ENCODE assay signal across 10 mouse cellular contexts in the genomic region with DNA sequence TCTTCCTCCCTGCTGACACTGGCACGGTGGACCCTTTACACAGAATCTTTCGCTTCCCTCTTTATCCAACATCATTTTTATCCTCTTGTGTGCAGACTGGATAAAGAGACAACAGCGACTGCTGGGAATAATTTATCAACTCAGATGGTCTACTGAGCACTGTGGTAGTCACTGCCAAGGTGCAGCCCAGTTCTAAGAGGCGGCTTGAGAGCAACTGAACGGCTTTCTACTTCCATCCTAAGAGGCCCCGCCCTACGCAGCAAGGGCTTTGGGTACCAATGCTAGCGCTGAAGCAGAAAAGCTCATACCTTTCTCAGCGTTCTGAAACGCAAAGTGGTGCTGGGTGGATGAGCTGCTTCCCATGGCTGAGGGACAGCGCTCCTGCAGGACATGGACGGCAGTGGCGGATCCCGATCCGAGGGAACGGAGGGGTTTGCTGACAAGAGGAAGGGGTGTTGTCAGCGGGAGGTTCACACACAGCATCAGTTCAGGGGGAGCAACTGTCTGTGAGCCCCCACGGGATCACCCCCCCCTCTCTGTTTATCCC. TPM values are rescaled to one million over a fixed set of nuclear protein-coding genes. Genes with fewer than 3 reads are reported as not detected.
A peak's percentile ranks its signal among the peaks of the same experiment; 100 is the strongest.
DNase-seq lines count a peak whose midpoint lies in the region; ATAC-seq and TF ChIP-seq lines count a peak whose summit lies in the region.
"Had no signal": no experiment of that assay in that cellular context is flagged by ENCODE, and none has a peak within 500 bp of the region (broad histone marks: within the 10 kb centered on the region; RNA-seq: fewer than 3 reads in every experiment).

No protein-coding gene starts in this region.

- H3K4me3 ChIP-seq in kidney, embryonic 15.5 days (replicated peaks) = no peak overlapping the region
- H3K4me3 ChIP-seq in cortical plate, adult 2 months (ENCODE audit: insufficient read depth, low read length) = no peak overlapping the region
- H3K4me3 ChIP-seq in forebrain, postnatal 0 days (ENCODE audit: low read depth, low read length) = 0 out of 2 replicates have a peak overlapping the region, but pooled peaks have one; percentile 5
- no peak overlapping the region for H3K4me3 ChIP-seq in neural tube, embryonic 11.5 days (ENCODE audit: low read depth, low read length)

- TF ChIP-seq POLR2A in cortical plate, adult 2 months (IDR thresholded peaks at IDR 0.05; ENCODE audit: extremely low read depth, insufficient read depth, low read length) = no peak

- ATAC-seq in kidney, embryonic 15.5 days (replicated peaks; ENCODE audit: low FRiP score) = 0 out of 2 replicates have a peak, but pooled peaks have one; percentile 34
- peak; percentile 91 for ATAC-seq in forebrain, postnatal 0 days
- no peak for ATAC-seq in neural tube, embryonic 11.5 days (ENCODE audit: insufficient read depth, low FRiP score, low TSS enrichment)
- ATAC-seq: Patski had no signal

- no peak overlapping the region for H3K9ac ChIP-seq in kidney, embryonic 15.5 days
- peak overlapping the region; percentile 39 for H3K9ac ChIP-seq in forebrain, postnatal 0 days
- H3K9ac ChIP-seq in neural tube, embryonic 11.5 days (ENCODE audit: low read length) = no peak overlapping the region

- no peaks in the 10 kb centered on the region for H3K27me3 ChIP-seq in kidney, embryonic 15.5 days
- H3K27me3 ChIP-seq in forebrain, postnatal 0 days (ENCODE audit: insufficient read depth, low read length) = no peaks in the 10 kb centered on the region
- H3K27me3 ChIP-seq in neural tube, embryonic 11.5 days (ENCODE audit: control insufficient read depth, insufficient read depth, low read length) = no peaks in the 10 kb centered on the region
- H3K27me3 ChIP-seq: Patski had no signal

- DNase-seq in kidney, adult 8-10 months = no peak
- DNase-seq in forebrain, postnatal 0 days = peak; percentile 59
- peak; percentile 37 for DNase-seq in neural tube, embryonic 11.5 days (ENCODE audit: low spot score)
- DNase-seq in gastrocnemius, postnatal 25 days = no peak
- DNase-seq in adrenal gland, adult 2 months = no peak
- DNase-seq in layer of hippocampus, adult 18-20 months (ENCODE audit: low spot score in 2 of 2) = no peak

- WGBS in kidney, embryonic 15.5 days = 34% methylated on average over 18 of the region's 18 CpGs
- WGBS in forebrain, postnatal 0 days = 14% methylated on average over 18 of the region's 18 CpGs
- WGBS in neural tube, embryonic 11.5 days = 30% methylated on average over 18 of the region's 18 CpGs

- peak; percentile 48 for TF ChIP-seq CTCF in cortical plate, adult 2 months (IDR thresholded peaks at IDR 0.05; ENCODE audit: extremely low read depth, insufficient read depth, low read length)
- peak; percentile 81 for TF ChIP-seq CTCF in forebrain, postnatal 0 days (IDR thresholded peaks at IDR 0.05; ENCODE audit: low read depth)

- H3K4me1 ChIP-seq in kidney, embryonic 15.5 days = peaks cover 19% of the 10 kb centered on the region
- H3K4me1 ChIP-seq in cortical plate, adult 2 months (ENCODE audit: control insufficient read depth, insufficient read depth, low read length) = no peaks in the 10 kb centered on the region
- no peaks in the 10 kb centered on the region for H3K4me1 ChIP-seq in forebrain, postnatal 0 days (ENCODE audit: insufficient read depth)
- H3K4me1 ChIP-seq in neural tube, embryonic 11.5 days (ENCODE audit: control insufficient read depth, insufficient read depth, low read length) = no peaks in the 10 kb centered on the region

- no peaks in the 10 kb centered on the region for H3K36me3 ChIP-seq in kidney, embryonic 15.5 days
- H3K36me3 ChIP-seq in forebrain, postnatal 0 days (ENCODE audit: insufficient read depth) = no peaks in the 10 kb centered on the region
- H3K36me3 ChIP-seq in neural tube, embryonic 11.5 days (ENCODE audit: control insufficient read depth, insufficient read depth, low read length) = no peaks in the 10 kb centered on the region

- H3K9me3 ChIP-seq in kidney, embryonic 15.5 days (replicated peaks) = 0 out of 2 replicates have a peak, but pooled peaks cover 4% of the 10 kb centered on the region
- H3K9me3 ChIP-seq in forebrain, postnatal 0 days (ENCODE audit: low read length) = no peaks in the 10 kb centered on the region
- H3K9me3 ChIP-seq in neural tube, embryonic 11.5 days (ENCODE audit: control insufficient read depth, low read length) = no peaks in the 10 kb centered on the region

- no peak overlapping the region for H3K27ac ChIP-seq in kidney, embryonic 15.5 days
- H3K27ac ChIP-seq in cortical plate, adult 2 months (ENCODE audit: insufficient read depth, low read length) = no peak overlapping the region
- H3K27ac ChIP-seq in forebrain, postnatal 0 days (ENCODE audit: low read depth, low read length) = no peak overlapping the region
- no peak overlapping the region for H3K27ac ChIP-seq in neural tube, embryonic 11.5 days (ENCODE audit: low read depth, low read length)

- H3K4me2 ChIP-seq in kidney, embryonic 15.5 days = no peak overlapping the region; the same call in 1 of the 2 replicates
- H3K4me2 ChIP-seq in forebrain, postnatal 0 days (ENCODE audit: low read depth) = peak overlapping the region; percentile 40
- H3K4me2 ChIP-seq in neural tube, embryonic 11.5 days (ENCODE audit: low read depth) = no peak overlapping the region

RNA-seq across cellular contexts. Expression of gene Ppef2, which starts 3.2 kb away (rescaled TPM):
- 0.08 and 0.35 TPM in 2 replicates for polyA plus RNA-seq in kidney, embryonic 15.5 days (2015; fragmentation: Nextera tagmentation; extraction: Ambion mirVana)
- polyA plus RNA-seq in cortical plate, adult 2 months (2012; rRNA removed) = 0.98 and 2.4 TPM in 2 replicates
- 0.08 and 0.24 TPM in 2 replicates for total RNA-seq in forebrain, postnatal 0 days (2014; rRNA removed)
- polyA plus RNA-seq in forebrain, postnatal 0 days (2015; fragmentation: Nextera tagmentation; extraction: Ambion mirVana) = 0.31 and 0.44 TPM in 2 replicates
- polyA plus RNA-seq in neural tube, embryonic 11.5 days (2014; fragmentation: Nextera tagmentation; extraction: Ambion mirVana) = not detected in 2 replicates
- total RNA-seq in gastrocnemius, postnatal 25 days (2021) = not detected
- under 1 TPM in 1 of 2 experiments, not detected in 1; 0.12 TPM for total RNA-seq in adrenal gland, adult 2 months (2021)
- polyA plus RNA-seq in adrenal gland, adult 2 months (2012; rRNA removed) = 0.16 and 0.24 TPM in 2 replicates
- total RNA-seq in layer of hippocampus, adult 18-20 months (2021) = under 1 TPM; 0.58 to 0.62 TPM

RNA-seq across cellular contexts. Expression of gene Naaa, which starts 25.1 kb away (rescaled TPM):
- polyA plus RNA-seq in kidney, embryonic 15.5 days (2015; fragmentation: Nextera tagmentation; extraction: Ambion mirVana) = 21.3 and 24.1 TPM in 2 replicates
- polyA plus RNA-seq in cortical plate, adult 2 months (2012; rRNA removed) = 48.7 and 50.7 TPM in 2 replicates
- 22.5 and 33.1 TPM in 2 replicates for total RNA-seq in forebrain, postnatal 0 days (2014; rRNA removed)
- 15.4 and 23.6 TPM in 2 replicates for polyA plus RNA-seq in forebrain, postnatal 0 days (2015; fragmentation: Nextera tagmentation; extraction: Ambion mirVana)
- polyA plus RNA-seq in neural tube, embryonic 11.5 days (2014; fragmentation: Nextera tagmentation; extraction: Ambion mirVana) = 5.2 and 6.1 TPM in 2 replicates
- 10 to 100 TPM in 1 of 2 experiments, 1 to 10 TPM in 1; 5.1 to 10.1 TPM for total RNA-seq in gastrocnemius, postnatal 25 days (2021)
- 10 to 100 TPM; 20.1 to 29.4 TPM for total RNA-seq in adrenal gland, adult 2 months (2021)
- polyA plus RNA-seq in adrenal gland, adult 2 months (2012; rRNA removed) = 33.6 and 42.7 TPM in 2 replicates
- 10 to 100 TPM; 50.4 to 52.2 TPM for total RNA-seq in layer of hippocampus, adult 18-20 months (2021)

RNA-seq across cellular contexts. Expression of gene U90926, which starts 37.7 kb away (rescaled TPM):
- polyA plus RNA-seq in kidney, embryonic 15.5 days (2015; fragmentation: Nextera tagmentation; extraction: Ambion mirVana) = not detected in 2 replicates
- polyA plus RNA-seq in cortical plate, adult 2 months (2012; rRNA removed) = not detected in 2 replicates
- total RNA-seq in forebrain, postnatal 0 days (2014; rRNA removed) = not detected in 2 replicates
- not detected in 2 replicates for polyA plus RNA-seq in forebrain, postnatal 0 days (2015; fragmentation: Nextera tagmentation; extraction: Ambion mirVana)
- not detected in 2 replicates for polyA plus RNA-seq in neural tube, embryonic 11.5 days (2014; fragmentation: Nextera tagmentation; extraction: Ambion mirVana)
- total RNA-seq in gastrocnemius, postnatal 25 days (2021) = not detected
- total RNA-seq in adrenal gland, adult 2 months (2021) = not detected
- not detected in 2 replicates for polyA plus RNA-seq in adrenal gland, adult 2 months (2012; rRNA removed)
- total RNA-seq in layer of hippocampus, adult 18-20 months (2021) = not detected
- total RNA-seq: neutrophil, adult 5-6 weeks had no signal

RNA-seq across cellular contexts. Expression of gene Sdad1, which starts 57.4 kb away (rescaled TPM):
- polyA plus RNA-seq in kidney, embryonic 15.5 days (2015; fragmentation: Nextera tagmentation; extraction: Ambion mirVana) = 45.7 and 47.9 TPM in 2 replicates
- polyA plus RNA-seq in cortical plate, adult 2 months (2012; rRNA removed) = 11.8 and 13.8 TPM in 2 replicates
- 22.5 and 32.0 TPM in 2 replicates for total RNA-seq in forebrain, postnatal 0 days (2014; rRNA removed)
- polyA plus RNA-seq in forebrain, postnatal 0 days (2015; fragmentation: Nextera tagmentation; extraction: Ambion mirVana) = 21.6 and 27.9 TPM in 2 replicates
- polyA plus RNA-seq in neural tube, embryonic 11.5 days (2014; fragmentation: Nextera tagmentation; extraction: Ambion mirVana) = 37.8 and 38.7 TPM in 2 replicates
- total RNA-seq in gastrocnemius, postnatal 25 days (2021) = 10 to 100 TPM; 15.0 to 15.7 TPM
- 10 to 100 TPM; 25.0 to 39.1 TPM for total RNA-seq in adrenal gland, adult 2 months (2021)
- 11.2 and 13.2 TPM in 2 replicates for polyA plus RNA-seq in adrenal gland, adult 2 months (2012; rRNA removed)
- 10 to 100 TPM; 20.3 to 21.5 TPM for total RNA-seq in layer of hippocampus, adult 18-20 months (2021)

Comparison
In these comparisons a context has a peak if more than half of its experiments do, and no peak if none do; other contexts are left out.
1. DNase-seq: peak in forebrain, postnatal 0 days (single experiment) and neural tube, embryonic 11.5 days (single experiment); none in kidney, adult 8-10 months (0 of 2), gastrocnemius, postnatal 25 days (single experiment), adrenal gland, adult 2 months (single experiment) and layer of hippocampus, adult 18-20 months (0 of 2).